Mouse (Mus musculus): ENCODE measurements at regions not wholly inside any gene's neighbourhood (a gene's known extent, or its start where the extent isn't known, plus 50 kb on each side); places are given as distances from the start of the nearest gene placed in this dataset.
"Not testable (repeated sequence)": the region's sequence is repeated elsewhere in the genome, so short reads cannot be mapped to it uniquely, and the experiment has no call there.

DNA sequence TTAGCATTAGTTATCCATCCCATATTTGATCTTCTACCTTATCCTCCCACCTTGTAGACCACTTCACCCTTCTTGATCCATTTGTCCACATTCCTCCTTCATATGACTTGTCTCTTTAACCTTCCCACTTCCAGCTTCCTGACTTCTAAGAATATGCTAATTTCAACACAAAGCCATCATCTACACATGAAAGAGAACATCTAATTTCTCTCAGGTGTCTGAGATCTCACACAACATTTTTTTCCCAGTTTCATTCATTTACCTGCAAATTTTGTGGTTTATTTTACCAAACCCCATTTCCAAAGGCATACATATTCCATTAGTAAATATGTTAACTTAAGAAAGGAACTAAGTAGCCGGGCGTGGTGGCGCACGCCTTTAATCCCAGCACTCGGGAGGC, 593.3 kb upstream of the Slc8a1 start:
- TF ChIP-seq EP300 (IDR thresholded peaks at IDR 0.05): no peak
- no peak overlapping the region for H3K4me2 ChIP-seq (replicated peaks; ENCODE audit: low read depth, low read length)
- DNase-seq (ENCODE audit: low spot score): no peak
- H3K9ac ChIP-seq (replicated peaks; ENCODE audit: low read depth): no peak overlapping the region
- H3K9me3 ChIP-seq (ENCODE audit: low read length): no peaks in the 10 kb centered on the region
- 89% methylated on average over 5 of the region's 5 CpGs for WGBS
- no peak overlapping the region for H3K27ac ChIP-seq (ENCODE audit: low read length)
- H3K4me1 ChIP-seq (ENCODE audit: insufficient read depth, low read depth, low read length): no peaks in the 10 kb centered on the region
- no peaks in the 10 kb centered on the region for H3K36me3 ChIP-seq (ENCODE audit: insufficient read depth, low read length)
- H3K4me3 ChIP-seq (ENCODE audit: low read depth, low read length): no peak overlapping the region
- ATAC-seq: no peak
- no peaks in the 10 kb centered on the region for H3K27me3 ChIP-seq (replicated peaks; ENCODE audit: insufficient read depth, low read length)

- Histone ChIP-seq H3K27me3 (replicated peaks; ENCODE audit: insufficient read depth, low read length) (no peaks in the 10 kb centered on the region), H3K27ac (ENCODE audit: low read length) (no peak overlapping the region), H3K4me2 (replicated peaks; ENCODE audit: low read depth, low read length) (no peak overlapping the region), H3K4me1 (ENCODE audit: insufficient read depth, low read depth, low read length) (no peaks in the 10 kb centered on the region), H3K4me3 (ENCODE audit: low read depth, low read length) (no peak overlapping the region), H3K36me3 (ENCODE audit: insufficient read depth, low read length) (no peaks in the 10 kb centered on the region), H3K9ac (replicated peaks; ENCODE audit: low read depth) (no peak overlapping the region), H3K9me3 (ENCODE audit: low read length) (no peaks in the 10 kb centered on the region)
- no peak for TF ChIP-seq CTCF (IDR thresholded peaks at IDR 0.05)
- TF ChIP-seq EP300 (IDR thresholded peaks at IDR 0.05): no peak
- WGBS: 79% methylated on average over 5 of the region's 5 CpGs
- ATAC-seq (no peak), DNase-seq (ENCODE audit: low spot score) (no peak)
Observed at GRCm38 (mm10) chr17:82312191-82312590, 574.0 kb upstream of the Slc8a1 start.

DNA sequence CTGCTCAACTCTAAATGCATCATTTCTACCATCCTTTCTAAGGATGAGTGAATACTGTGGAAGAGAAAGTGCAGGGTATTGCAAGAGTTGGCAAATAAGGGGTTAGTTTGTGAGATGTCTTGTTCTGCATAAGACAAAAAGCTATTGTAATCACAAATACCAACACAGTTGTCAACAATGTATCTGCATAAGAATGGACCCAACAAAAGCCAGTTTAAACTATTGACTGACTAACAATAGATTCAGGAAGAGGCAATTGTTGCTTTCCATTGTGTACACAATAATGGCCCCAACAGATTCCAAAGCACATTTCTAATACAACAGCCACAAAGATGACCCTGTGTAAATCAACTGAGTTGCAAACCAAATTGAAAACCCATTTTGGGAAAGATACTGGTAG, 568.2 kb upstream of the Slc8a1 start:
- ATAC-seq (no peak), DNase-seq (ENCODE audit: low spot score) (no peak)
- Histone ChIP-seq H3K27me3 (replicated peaks; ENCODE audit: insufficient read depth, low read length) (no peaks in the 10 kb centered on the region), H3K4me3 (ENCODE audit: low read depth, low read length) (no peak overlapping the region), H3K4me2 (replicated peaks; ENCODE audit: low read depth, low read length) (no peak overlapping the region), H3K9ac (replicated peaks; ENCODE audit: low read depth) (no peak overlapping the region), H3K36me3 (ENCODE audit: insufficient read depth, low read length) (no peaks in the 10 kb centered on the region), H3K9me3 (ENCODE audit: low read length) (no peaks in the 10 kb centered on the region), H3K4me1 (ENCODE audit: insufficient read depth, low read depth, low read length) (no peaks in the 10 kb centered on the region), H3K27ac (ENCODE audit: low read length) (no peak overlapping the region)
- TF ChIP-seq EP300 (IDR thresholded peaks at IDR 0.05) (no peak), CTCF (IDR thresholded peaks at IDR 0.05) (no peak)

DNA sequence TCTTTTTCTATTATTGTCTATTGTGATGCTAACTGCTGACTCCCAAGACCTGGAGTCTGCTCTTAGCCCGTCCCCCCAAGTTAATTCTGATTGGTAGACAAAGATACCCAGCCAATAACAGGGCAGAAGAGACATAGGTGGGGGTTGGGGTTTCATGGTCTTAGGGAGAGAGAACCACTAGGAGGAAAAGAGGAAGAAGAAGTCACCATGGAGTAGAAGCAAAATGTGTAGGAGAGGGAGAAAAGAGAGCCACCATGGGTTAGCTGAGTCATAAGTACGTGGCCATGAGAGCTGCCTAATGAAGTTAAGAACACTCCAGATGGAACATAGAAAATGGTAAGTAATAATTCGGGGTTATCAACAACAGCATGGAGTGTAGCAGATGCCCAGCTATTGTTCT, 539.6 kb upstream of the Slc8a1 start:
- 72% methylated on average over 3 of the region's 3 CpGs for WGBS
- no peak overlapping the region for H3K9ac ChIP-seq (replicated peaks; ENCODE audit: low read depth)
- H3K9me3 ChIP-seq (ENCODE audit: low read length): no peaks in the 10 kb centered on the region
- H3K4me2 ChIP-seq (replicated peaks; ENCODE audit: low read depth, low read length): no peak overlapping the region
- H3K4me3 ChIP-seq (ENCODE audit: low read depth, low read length): no peak overlapping the region
- no peak for DNase-seq (ENCODE audit: low spot score)
- H3K27me3 ChIP-seq (replicated peaks; ENCODE audit: insufficient read depth, low read length): no peaks in the 10 kb centered on the region
- no peak for ATAC-seq
- H3K27ac ChIP-seq (ENCODE audit: low read length): no peak overlapping the region
- H3K36me3 ChIP-seq (ENCODE audit: insufficient read depth, low read length): no peaks in the 10 kb centered on the region
- no peaks in the 10 kb centered on the region for H3K4me1 ChIP-seq (ENCODE audit: insufficient read depth, low read depth, low read length)
- TF ChIP-seq EP300 (IDR thresholded peaks at IDR 0.05): no peak
- TF ChIP-seq CTCF (IDR thresholded peaks at IDR 0.05): no peak

DNA sequence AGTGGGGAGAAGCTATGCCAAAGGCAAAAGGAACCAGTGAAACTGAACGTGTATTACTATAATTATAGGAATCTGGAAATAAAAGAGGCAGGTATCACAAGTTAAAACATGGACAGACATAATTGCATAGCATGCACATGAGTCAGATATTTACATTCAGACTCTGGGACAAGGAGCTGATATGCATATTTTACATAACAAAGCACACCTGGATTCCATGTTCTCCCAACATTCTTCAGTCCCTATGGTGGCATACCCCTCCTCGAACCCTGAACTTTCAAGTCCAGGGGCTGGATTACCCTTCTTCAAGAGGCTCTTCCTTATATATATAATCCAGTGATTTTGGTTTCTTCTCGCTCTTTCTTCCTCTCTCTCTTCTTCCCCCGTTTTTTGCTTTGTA, 535.8 kb upstream of the Slc8a1 start:
- Histone ChIP-seq H3K9ac (replicated peaks; ENCODE audit: low read depth) (no peak overlapping the region), H3K4me3 (ENCODE audit: low read depth, low read length) (no peak overlapping the region), H3K9me3 (ENCODE audit: low read length) (no peaks in the 10 kb centered on the region), H3K27me3 (replicated peaks; ENCODE audit: insufficient read depth, low read length) (no peaks in the 10 kb centered on the region), H3K27ac (ENCODE audit: low read length) (no peak overlapping the region), H3K36me3 (ENCODE audit: insufficient read depth, low read length) (no peaks in the 10 kb centered on the region), H3K4me1 (ENCODE audit: insufficient read depth, low read depth, low read length) (no peaks in the 10 kb centered on the region), H3K4me2 (replicated peaks; ENCODE audit: low read depth, low read length) (no peak overlapping the region)
- DNase-seq (ENCODE audit: low spot score) (no peak), ATAC-seq (no peak)
- WGBS: 78% methylated on average over 4 of the region's 4 CpGs
- TF ChIP-seq CTCF (IDR thresholded peaks at IDR 0.05) (no peak), EP300 (IDR thresholded peaks at IDR 0.05) (no peak)

DNA sequence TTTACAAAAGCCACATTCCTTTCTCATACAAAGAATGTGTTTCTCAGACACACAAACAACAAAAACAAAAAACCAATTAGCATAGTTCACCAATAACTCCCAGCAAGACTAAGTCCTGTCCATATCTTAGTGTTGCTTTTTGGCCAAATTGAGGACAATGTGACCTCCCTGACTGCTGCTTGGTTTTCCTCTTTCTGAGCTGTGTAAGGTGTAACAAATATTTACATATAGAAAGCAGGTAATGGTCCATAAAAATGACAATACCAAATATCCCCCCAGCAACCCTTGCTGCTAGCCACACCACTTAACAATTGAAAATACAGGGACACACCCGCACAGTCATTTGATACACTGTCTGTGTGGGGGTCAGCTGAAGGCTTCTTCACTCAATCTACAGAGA, 534.7 kb upstream of the Slc8a1 start:
- Histone ChIP-seq H3K9me3 (ENCODE audit: low read length) (no peaks in the 10 kb centered on the region), H3K27me3 (replicated peaks; ENCODE audit: insufficient read depth, low read length) (no peaks in the 10 kb centered on the region), H3K36me3 (ENCODE audit: insufficient read depth, low read length) (no peaks in the 10 kb centered on the region), H3K4me1 (ENCODE audit: insufficient read depth, low read depth, low read length) (no peaks in the 10 kb centered on the region), H3K4me2 (replicated peaks; ENCODE audit: low read depth, low read length) (no peak overlapping the region), H3K9ac (replicated peaks; ENCODE audit: low read depth) (no peak overlapping the region), H3K27ac (ENCODE audit: low read length) (no peak overlapping the region), H3K4me3 (ENCODE audit: low read depth, low read length) (no peak overlapping the region)
- 87% methylated on average over 1 of the region's 1 CpGs for WGBS
- DNase-seq (ENCODE audit: low spot score): no peak
- no peak for ATAC-seq
- TF ChIP-seq EP300 (IDR thresholded peaks at IDR 0.05): no peak
- TF ChIP-seq CTCF (IDR thresholded peaks at IDR 0.05): no peak

DNA sequence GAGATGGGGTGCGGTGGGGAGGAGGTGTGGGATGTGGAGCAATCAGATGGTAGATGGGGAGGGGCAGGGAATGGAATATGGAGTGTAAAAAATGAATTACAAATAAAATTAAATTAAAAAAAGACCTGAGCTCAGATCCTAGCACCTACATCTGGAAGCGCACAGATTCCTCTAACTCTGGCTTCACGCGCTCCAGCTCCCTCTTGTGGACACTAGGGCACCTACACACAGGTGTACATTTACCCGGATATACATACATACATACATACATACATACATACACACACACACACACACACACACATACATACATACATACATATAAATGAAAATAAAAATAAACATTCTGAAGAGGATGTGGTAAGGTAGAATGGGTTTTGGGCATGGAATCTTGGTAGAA, 528.7 kb upstream of the Slc8a1 start:
- not testable (repeated sequence) for H3K27me3 ChIP-seq (replicated peaks; ENCODE audit: insufficient read depth, low read length); ATAC-seq; H3K9ac ChIP-seq (replicated peaks; ENCODE audit: low read depth); DNase-seq (ENCODE audit: low spot score); H3K4me1 ChIP-seq (ENCODE audit: insufficient read depth, low read depth, low read length); H3K9me3 ChIP-seq (ENCODE audit: low read length); H3K36me3 ChIP-seq (ENCODE audit: insufficient read depth, low read length); H3K27ac ChIP-seq (ENCODE audit: low read length); H3K4me2 ChIP-seq (replicated peaks; ENCODE audit: low read depth, low read length); H3K4me3 ChIP-seq (ENCODE audit: low read depth, low read length)
- WGBS: 97% methylated on average over 5 of the region's 5 CpGs

Data from lung, postnatal 0 days (tissue).